Mouse (Mus musculus): ENCODE data around the gene 2700081O15Rik. TPM values are rescaled to one million over a fixed set of nuclear protein-coding genes. Genes with fewer than 3 reads are reported as not detected.

Gene 2700081O15Rik
- polyA plus RNA-seq, 1 experiment = 46.0 TPM

DNA sequence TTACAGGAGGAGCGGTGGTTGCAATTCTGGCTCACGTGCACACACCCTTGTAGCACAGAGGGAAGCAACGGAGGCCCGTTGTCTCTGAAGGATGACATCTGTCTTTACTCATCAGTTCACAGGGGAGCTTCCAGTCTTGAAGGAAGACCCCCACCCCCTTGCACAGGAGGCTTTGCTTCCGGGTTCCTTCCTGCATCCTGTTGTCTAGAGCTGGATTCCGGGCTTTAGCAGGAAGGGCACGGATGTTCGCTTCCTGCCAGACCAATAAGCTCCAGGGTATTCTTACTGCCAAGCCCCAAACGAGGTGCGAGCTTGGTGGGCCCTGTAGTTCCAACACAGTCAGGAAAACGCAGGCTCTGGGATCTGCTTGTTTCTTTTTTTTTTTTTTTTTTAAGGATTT is 16.8 kb upstream of the 2700081O15Rik start:
- no peak overlapping the region for H3K27ac ChIP-seq (ENCODE audit: insufficient read depth, low read length)
- TF ChIP-seq CTCF (IDR thresholded peaks at IDR 0.05; ENCODE audit: borderline replicate concordance, insufficient read depth, low read length) (no peak), POLR2A (IDR thresholded peaks at IDR 0.05; ENCODE audit: low read depth, low read length) (no peak)
- no peaks in the 10 kb centered on the region for H3K4me1 ChIP-seq (ENCODE audit: control insufficient read depth, insufficient read depth, low read length)
- H3K4me3 ChIP-seq (ENCODE audit: insufficient read depth, low read length) = no peak overlapping the region

DNA sequence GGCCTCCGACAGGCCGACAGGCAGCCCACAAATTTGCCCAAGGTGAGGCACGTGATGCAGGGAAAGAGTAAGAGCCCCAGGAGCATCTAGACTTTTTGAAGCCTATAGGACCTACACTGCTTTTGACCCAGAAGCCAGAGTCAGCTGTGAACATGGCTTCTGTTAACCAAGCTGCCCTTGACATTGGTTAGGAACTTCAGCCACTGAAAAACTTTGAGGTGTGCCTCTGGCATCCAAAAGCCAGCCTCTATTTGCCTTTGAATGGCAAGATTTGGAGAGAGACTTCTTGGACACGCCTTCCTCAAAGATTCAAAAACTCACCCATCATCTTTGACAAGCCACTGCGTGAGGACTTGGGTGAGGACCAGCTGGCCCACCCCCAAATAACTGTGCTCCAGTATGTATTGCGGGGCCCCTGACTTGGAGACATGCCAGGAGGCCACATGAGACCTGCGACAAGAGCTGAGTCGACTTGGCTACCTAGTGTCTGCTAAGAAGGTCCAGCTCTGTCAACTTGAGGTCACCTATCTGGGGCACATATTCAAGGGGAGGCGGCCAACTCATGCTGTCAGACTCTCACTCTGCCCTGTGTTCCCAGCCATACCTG is 12.7 kb upstream of the 2700081O15Rik start:
- TF ChIP-seq POLR2A (IDR thresholded peaks at IDR 0.05; ENCODE audit: low read depth, low read length) (no peak), CTCF (IDR thresholded peaks at IDR 0.05; ENCODE audit: borderline replicate concordance, insufficient read depth, low read length) (no peak)
- Histone ChIP-seq H3K27ac (ENCODE audit: insufficient read depth, low read length) (no peak overlapping the region), H3K4me3 (ENCODE audit: insufficient read depth, low read length) (no peak overlapping the region), H3K4me1 (ENCODE audit: control insufficient read depth, insufficient read depth, low read length) (no peaks in the 10 kb centered on the region)

DNA sequence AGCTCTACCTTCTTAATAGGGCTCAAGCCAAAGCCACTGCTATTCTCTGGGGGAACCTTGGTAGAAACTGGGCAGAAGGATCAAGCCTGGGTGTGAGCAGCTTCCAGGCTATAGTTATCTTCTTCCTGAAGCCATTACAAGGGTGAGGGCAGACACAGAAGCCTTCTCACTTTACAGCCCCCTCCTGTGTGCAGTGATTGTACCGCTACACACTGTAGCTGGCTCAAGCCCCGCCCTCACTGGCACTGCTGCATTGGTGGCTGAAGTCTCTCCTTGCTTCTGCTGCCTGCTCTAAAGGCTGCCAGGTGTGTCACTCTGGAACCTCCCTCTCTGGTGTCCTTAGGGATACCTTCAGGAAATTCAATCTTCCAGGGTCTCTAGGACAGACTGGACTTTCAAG is 5.1 kb upstream of the 2700081O15Rik start:
- no peak overlapping the region for H3K27ac ChIP-seq (ENCODE audit: insufficient read depth, low read length)
- H3K4me1 ChIP-seq (ENCODE audit: control insufficient read depth, insufficient read depth, low read length) = no peaks in the 10 kb centered on the region
- TF ChIP-seq POLR2A (IDR thresholded peaks at IDR 0.05; ENCODE audit: low read depth, low read length) = no peak
- no peak for TF ChIP-seq CTCF (IDR thresholded peaks at IDR 0.05; ENCODE audit: borderline replicate concordance, insufficient read depth, low read length)
- H3K4me3 ChIP-seq (ENCODE audit: insufficient read depth, low read length) = no peak overlapping the region

DNA sequence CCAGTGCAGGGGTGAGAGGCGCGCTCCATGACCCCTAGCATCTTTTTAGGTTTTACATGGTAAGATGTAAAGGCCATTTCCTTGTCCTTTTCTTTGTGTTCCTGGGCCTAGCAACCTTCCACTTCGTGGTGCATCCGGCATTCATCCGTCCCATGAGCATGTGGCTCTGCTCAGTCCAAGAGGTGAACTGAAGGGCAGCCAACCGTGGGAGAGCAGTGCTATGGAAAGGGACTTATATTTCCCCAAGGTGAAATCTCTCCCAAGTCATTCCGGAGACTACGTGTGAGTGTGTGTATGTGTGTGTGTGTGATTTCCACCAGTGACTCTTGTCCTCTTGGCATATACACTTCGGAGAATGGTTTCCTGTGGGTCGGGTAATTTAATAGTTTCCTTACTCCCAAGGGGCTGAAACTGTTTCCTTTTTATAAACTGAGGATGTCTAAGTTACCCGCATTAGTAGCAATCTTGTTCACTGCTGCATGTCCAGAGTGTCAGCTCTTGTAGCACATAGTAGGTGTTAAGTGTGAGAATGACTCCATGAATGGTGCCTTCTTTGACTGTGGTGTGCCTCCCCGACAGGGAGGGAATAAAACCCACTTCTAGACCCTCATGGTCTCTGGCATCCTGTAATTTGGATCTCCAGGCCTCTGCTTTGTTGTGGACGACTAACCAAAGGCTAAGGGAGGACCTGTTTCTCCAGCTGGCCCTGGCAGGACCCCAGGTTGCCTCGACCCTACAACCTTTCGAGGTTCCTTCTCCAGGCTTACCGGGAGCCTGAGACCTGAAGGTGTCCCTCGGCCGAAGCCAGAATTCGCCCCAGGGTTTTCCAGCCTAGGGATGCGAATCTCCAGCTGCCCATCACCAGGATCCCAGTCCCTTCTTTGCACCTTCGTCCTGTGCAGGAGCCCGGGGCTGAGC is 1.2 kb upstream of the 2700081O15Rik start:
- Histone ChIP-seq H3K4me1 (ENCODE audit: control insufficient read depth, insufficient read depth, low read length) (peaks cover 3% of the 10 kb centered on the region; the same call in 1 of the 2 replicates), H3K27ac (ENCODE audit: insufficient read depth, low read length) (peak overlapping the region; percentile 49; the same call in 1 of the 2 replicates), H3K4me3 (ENCODE audit: insufficient read depth, low read length) (peak overlapping the region; percentile 59)
- TF ChIP-seq CTCF (IDR thresholded peaks at IDR 0.05; ENCODE audit: borderline replicate concordance, insufficient read depth, low read length) (no peak), POLR2A (IDR thresholded peaks at IDR 0.05; ENCODE audit: low read depth, low read length) (no peak; the same call in 1 of the 2 replicates)

DNA sequence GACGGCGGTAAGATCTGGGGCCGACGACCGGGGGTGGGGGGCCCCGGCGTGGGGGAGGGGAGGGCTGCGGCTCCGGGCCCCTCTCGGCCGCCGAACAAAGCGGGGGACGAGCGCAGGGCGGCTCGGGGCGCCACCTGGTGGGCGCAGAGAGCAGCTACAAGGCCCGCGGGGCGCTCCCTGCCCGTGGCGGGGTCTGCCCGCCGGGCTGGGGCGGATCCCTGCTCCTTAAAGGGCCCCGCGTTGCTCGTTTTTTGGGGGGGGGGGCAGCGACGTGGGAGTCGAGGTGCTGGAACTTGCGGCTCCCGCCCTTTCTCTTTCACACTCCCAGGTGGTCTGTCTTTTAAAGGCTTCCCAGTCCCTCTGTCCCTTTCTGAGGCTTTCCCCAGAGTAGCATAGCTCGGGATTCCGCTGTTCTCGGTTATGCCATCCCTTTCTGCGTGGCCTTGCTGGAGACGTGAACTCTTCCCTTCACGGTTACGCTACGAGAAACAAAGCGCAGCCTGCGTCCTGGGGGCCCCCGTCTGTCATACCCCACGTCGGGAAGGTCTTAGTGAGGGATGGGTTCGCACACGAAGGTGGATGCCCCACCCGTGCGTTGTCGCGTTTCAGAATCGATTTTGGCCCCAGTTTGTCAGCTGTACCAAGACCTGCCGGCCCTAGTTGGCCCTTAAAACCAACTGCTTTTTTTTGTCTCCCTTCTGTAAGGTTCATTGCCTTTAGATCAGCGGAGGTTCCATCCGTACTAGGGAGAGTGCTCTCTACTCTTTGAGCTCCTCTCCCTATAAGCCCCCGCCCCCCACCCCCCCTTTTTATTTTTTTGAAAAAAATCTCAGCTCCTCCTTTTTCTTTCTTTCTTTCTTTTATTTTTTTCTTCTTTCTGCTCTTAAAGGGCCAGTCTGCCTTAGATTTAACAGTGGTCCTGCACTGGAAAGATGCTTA is 755 bp downstream of the 2700081O15Rik start:
- TF ChIP-seq POLR2A (IDR thresholded peaks at IDR 0.05; ENCODE audit: low read depth, low read length) (peak; percentile 26; the same call in 1 of the 2 replicates), CTCF (IDR thresholded peaks at IDR 0.05; ENCODE audit: borderline replicate concordance, insufficient read depth, low read length) (peak; percentile 62)
- peaks cover 11% of the 10 kb centered on the region for H3K4me1 ChIP-seq (ENCODE audit: control insufficient read depth, insufficient read depth, low read length)
- peak overlapping the region; percentile 92 for H3K4me3 ChIP-seq (ENCODE audit: insufficient read depth, low read length)
- peak overlapping the region; percentile 50; the same call in 1 of the 2 replicates for H3K27ac ChIP-seq (ENCODE audit: insufficient read depth, low read length)

DNA sequence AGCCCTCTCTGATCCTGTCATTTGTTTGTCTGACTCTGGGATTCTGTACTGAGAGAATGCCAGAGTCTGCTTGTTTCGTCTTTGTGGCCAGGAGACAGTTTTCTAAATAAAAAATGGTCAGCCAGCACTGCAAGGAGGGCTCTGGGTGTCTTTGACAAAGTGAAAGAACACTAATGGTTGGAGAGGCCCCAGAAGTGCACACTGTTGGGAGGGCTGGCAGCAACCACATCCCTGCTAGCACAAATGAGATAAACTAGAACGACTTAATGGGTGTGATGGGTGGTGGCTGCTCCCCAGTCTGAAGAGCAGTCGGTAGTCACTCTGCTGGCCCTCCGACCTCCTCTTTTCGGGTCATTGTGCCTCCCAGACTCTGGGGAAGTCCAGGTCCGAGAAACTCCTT is 1.7 kb downstream of the 2700081O15Rik start:
- Histone ChIP-seq H3K4me1 (ENCODE audit: control insufficient read depth, insufficient read depth, low read length) (peaks cover 11% of the 10 kb centered on the region), H3K4me3 (ENCODE audit: insufficient read depth, low read length) (peak overlapping the region; percentile 92), H3K27ac (ENCODE audit: insufficient read depth, low read length) (no peak overlapping the region)
- no peak for TF ChIP-seq CTCF (IDR thresholded peaks at IDR 0.05; ENCODE audit: borderline replicate concordance, insufficient read depth, low read length)
- no peak for TF ChIP-seq POLR2A (IDR thresholded peaks at IDR 0.05; ENCODE audit: low read depth, low read length)

DNA sequence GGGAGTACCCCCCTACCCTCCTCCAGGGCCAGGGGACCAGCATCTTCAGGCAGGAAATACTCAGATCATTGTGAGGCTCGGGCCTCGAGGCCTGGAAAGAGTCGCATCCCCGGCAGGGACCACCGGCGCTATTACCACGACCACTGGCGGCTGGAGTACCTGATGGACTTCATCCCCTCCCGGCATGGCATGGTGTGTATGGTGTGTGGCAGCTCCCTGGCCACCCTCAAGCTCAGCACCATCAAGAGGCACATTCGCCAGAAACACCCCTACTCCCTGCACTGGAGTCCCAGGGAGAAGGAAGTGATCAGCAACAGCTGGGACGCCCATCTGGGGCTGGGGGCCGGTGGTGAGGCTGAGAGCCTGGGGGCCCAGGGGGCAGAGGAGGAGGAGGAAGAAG is 2.7 kb downstream of the 2700081O15Rik start:
- Histone ChIP-seq H3K4me3 (ENCODE audit: insufficient read depth, low read length) (no peak overlapping the region), H3K4me1 (ENCODE audit: control insufficient read depth, insufficient read depth, low read length) (peaks cover 18% of the 10 kb centered on the region), H3K27ac (ENCODE audit: insufficient read depth, low read length) (no peak overlapping the region)
- TF ChIP-seq CTCF (IDR thresholded peaks at IDR 0.05; ENCODE audit: borderline replicate concordance, insufficient read depth, low read length) (no peak), POLR2A (IDR thresholded peaks at IDR 0.05; ENCODE audit: low read depth, low read length) (no peak)

DNA sequence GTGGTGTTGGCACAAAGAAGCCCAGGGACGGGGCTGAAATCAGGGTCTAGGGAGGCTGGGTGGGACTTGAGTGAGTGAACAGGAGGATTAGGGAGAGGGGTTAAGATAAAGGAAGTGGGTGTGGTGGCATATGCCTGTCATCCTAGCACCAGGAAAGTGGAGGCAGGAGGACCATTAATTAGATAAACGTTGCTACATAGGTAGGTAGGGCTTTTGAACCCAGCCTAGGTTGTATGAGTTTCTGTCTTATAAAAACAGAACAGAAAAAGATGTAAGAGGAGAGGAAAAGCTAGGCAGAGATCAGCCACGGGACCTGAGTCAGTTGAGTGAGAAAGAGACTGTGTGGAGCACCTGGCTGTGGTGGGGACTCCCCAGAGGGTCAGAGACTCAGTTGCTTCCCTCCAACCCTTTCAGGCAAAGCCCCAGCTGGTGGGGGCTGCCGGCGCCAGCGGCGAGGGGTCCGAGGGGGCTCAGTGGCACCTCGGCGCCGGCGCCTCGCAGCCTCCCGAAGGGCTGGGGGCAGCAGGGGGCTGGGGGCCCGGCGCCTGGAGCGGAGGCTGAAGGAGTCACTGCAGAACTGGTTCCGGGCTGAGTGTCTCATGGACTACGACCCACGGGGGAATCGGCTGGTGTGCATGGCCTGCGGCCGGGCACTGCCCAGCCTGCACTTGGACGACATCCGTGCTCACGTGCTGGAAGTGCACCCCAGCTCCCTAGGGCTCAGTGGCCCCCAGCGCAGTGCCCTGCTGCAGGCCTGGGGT is 3.6 kb downstream of the 2700081O15Rik start:
- Histone ChIP-seq H3K4me3 (ENCODE audit: insufficient read depth, low read length) (no peak overlapping the region), H3K27ac (ENCODE audit: insufficient read depth, low read length) (no peak overlapping the region), H3K4me1 (ENCODE audit: control insufficient read depth, insufficient read depth, low read length) (peaks cover 22% of the 10 kb centered on the region)

More for the DNA sequence above, 3.6 kb downstream of the 2700081O15Rik start:
- TF ChIP-seq CTCF (IDR thresholded peaks at IDR 0.05; ENCODE audit: borderline replicate concordance, insufficient read depth, low read length) (no peak), POLR2A (IDR thresholded peaks at IDR 0.05; ENCODE audit: low read depth, low read length) (no peak)
